In the genomic region with DNA sequence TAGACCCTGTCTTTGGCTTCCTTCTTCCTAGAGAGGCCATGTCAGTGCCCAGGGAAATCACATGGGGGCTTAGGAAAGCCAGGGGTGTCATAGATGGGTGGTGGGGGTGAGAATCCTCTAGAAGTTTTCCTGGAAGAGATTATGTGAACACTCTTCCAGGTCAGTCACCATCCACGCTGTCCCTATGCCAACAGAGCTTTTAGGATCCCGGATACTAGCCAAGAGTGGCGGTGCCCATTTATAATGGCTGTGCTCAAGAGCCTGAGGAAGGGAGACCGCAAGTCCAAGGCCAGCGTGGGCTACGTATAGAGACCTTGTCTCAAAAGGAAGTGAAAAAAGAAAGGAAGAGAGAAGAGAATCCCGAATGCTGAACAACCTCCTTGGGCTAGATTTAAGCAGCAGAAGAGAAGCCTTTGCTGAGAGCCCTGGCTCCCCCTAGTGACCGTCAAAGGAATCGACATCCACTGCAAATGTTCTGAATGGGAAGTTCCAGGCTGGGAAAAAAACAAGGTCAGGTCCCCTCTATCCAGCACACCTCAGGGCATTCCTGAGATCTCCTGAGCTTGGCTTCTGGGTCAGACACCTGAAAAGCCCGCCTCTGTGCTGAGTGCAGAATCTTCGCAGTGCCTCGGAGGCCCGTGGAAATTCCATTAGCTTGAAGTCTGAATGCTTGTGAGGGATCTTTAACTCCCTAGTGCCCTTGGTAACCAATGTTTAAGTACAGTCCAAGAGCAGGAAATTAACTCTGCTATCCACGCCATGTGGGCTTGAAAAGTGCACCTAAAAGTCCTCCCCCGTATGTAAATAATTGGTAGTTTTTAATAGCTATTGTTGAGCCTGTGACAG, we compare ENCODE assay signal across 8 mouse cellular contexts. TPM values are rescaled to one million over a fixed set of nuclear protein-coding genes. Genes with fewer than 3 reads are reported as not detected.
DNase-seq lines count a peak whose midpoint lies in the region; ATAC-seq and TF ChIP-seq lines count a peak whose summit lies in the region.

No protein-coding gene starts in this region.

- ATAC-seq in limb, embryonic 14.5 days (ENCODE audit: low FRiP score, low read depth), result peak; percentile 37; the same call in 1 of the 2 replicates
- peak; percentile 37; the same call in 1 of the 2 replicates for ATAC-seq in stomach, embryonic 16.5 days (ENCODE audit: insufficient read depth, low FRiP score)

- no peak overlapping the region for H3K27ac ChIP-seq in limb, embryonic 14.5 days (replicated peaks; ENCODE audit: low read depth, low read length)
- no peak overlapping the region for H3K27ac ChIP-seq in stomach, embryonic 16.5 days (ENCODE audit: low read length)

- H3K27me3 ChIP-seq in limb, embryonic 14.5 days (ENCODE audit: control insufficient read depth, insufficient read depth, low read length), result no peaks in the 10 kb centered on the region
- H3K27me3 ChIP-seq in stomach, embryonic 16.5 days (ENCODE audit: control insufficient read depth, insufficient read depth, low read length), result no peaks in the 10 kb centered on the region

- 0 out of 2 replicates have a peak, but pooled peaks have one; percentile 28 for TF ChIP-seq POLR2A in limb, embryonic 14.5 days (IDR thresholded peaks at IDR 0.05; ENCODE audit: borderline replicate concordance, extremely low read depth, insufficient read depth, insufficient read length)

- H3K4me3 ChIP-seq in limb, embryonic 14.5 days (replicated peaks; ENCODE audit: low read length), result no peak overlapping the region
- no peak overlapping the region for H3K4me3 ChIP-seq in stomach, embryonic 16.5 days (replicated peaks; ENCODE audit: low read length)

- intact Hi-C loops in gastrocnemius, postnatal 14 days (cut with DNase I; ENCODE audit: low total_unique reads), result no loop called here

- peaks cover 5% of the 10 kb centered on the region; the same call in 1 of the 2 replicates for H3K4me1 ChIP-seq in limb, embryonic 14.5 days (ENCODE audit: control insufficient read depth, insufficient read depth, low read length)
- 0 out of 2 replicates have a peak, but pooled peaks cover 2% of the 10 kb centered on the region for H3K4me1 ChIP-seq in stomach, embryonic 16.5 days (ENCODE audit: control insufficient read depth, insufficient read depth, low read length)

- H3K36me3 ChIP-seq in limb, embryonic 14.5 days (ENCODE audit: control insufficient read depth, insufficient read depth, low read length), result no peaks in the 10 kb centered on the region
- H3K36me3 ChIP-seq in stomach, embryonic 16.5 days (ENCODE audit: control insufficient read depth, insufficient read depth, low read length), result no peaks in the 10 kb centered on the region

- no peaks in the 10 kb centered on the region for H3K9me3 ChIP-seq in limb, embryonic 14.5 days (ENCODE audit: control insufficient read depth, low read length)
- no peaks in the 10 kb centered on the region for H3K9me3 ChIP-seq in stomach, embryonic 16.5 days (replicated peaks; ENCODE audit: control insufficient read depth, low read length)

- H3K4me2 ChIP-seq in limb, embryonic 14.5 days (replicated peaks; ENCODE audit: low read depth, low read length, severe bottlenecking), result peak overlapping the region; percentile 26; the same call in 1 of the 2 replicates
- H3K4me2 ChIP-seq in stomach, embryonic 16.5 days (ENCODE audit: low read depth, low read length), result peak overlapping the region; percentile 26; the same call in 1 of the 2 replicates

- peak; percentile 33 to 61 for DNase-seq in spleen, adult 18-20 months
- no peak for DNase-seq in spleen, adult 12 weeks (ENCODE audit: low spot score)
- DNase-seq in cerebellum, postnatal 36 days, result peak; percentile 69 to 70
- peak; percentile 54 for DNase-seq in gastrocnemius, postnatal 14 days
- peak; percentile 52 for DNase-seq in kidney, adult 9 months
- DNase-seq in limb, embryonic 14.5 days (ENCODE audit: low spot score), result peak; percentile 67
- peak; percentile 57 for DNase-seq in neural tube, embryonic 10.5 days (ENCODE audit: extremely low spot score, low spot score)

- 26% methylated on average over 15 of the region's 15 CpGs for WGBS in limb, embryonic 14.5 days
- WGBS in stomach, embryonic 16.5 days, result 27% methylated on average over 15 of the region's 15 CpGs

- H3K9ac ChIP-seq in limb, embryonic 14.5 days (ENCODE audit: low read depth, low read length, severe bottlenecking), result no peak overlapping the region
- 0 out of 2 replicates have a peak overlapping the region, but pooled peaks have one; percentile 24 for H3K9ac ChIP-seq in stomach, embryonic 16.5 days (ENCODE audit: low read length)

RNA-seq across cellular contexts. Expression of a gene that starts 50.5 kb away (rescaled TPM):
- 100 to 1,000 TPM; 134 to 136 TPM for total RNA-seq in gastrocnemius, postnatal 14 days (2021)
- 58.0 and 62.1 TPM in 2 replicates for polyA plus RNA-seq in limb, embryonic 14.5 days (2012; rRNA removed)
- polyA plus RNA-seq in limb, embryonic 14.5 days (2014; fragmentation: Nextera tagmentation; extraction: Ambion mirVana), result 34.1 and 34.6 TPM in 2 replicates
- polyA plus RNA-seq in stomach, embryonic 16.5 days (2015; fragmentation: Nextera tagmentation; extraction: Ambion mirVana), result 25.1 TPM in 2 replicates
